Mouse (Mus musculus): Measurements from ENCODE around the gene Cab39l. TPM values are rescaled to one million over a fixed set of nuclear protein-coding genes. Genes with fewer than 3 reads are reported as not detected.

Cab39l gene
- polyA plus RNA-seq, 1 experiment from 2014 or later = 39.9 TPM

GRCm38 (mm10) chr14:59557071-59557470 is 116.3 kb downstream of the Cab39l start:
- Histone ChIP-seq H3K4me3 (ENCODE audit: low read depth, low read length) (no peak overlapping the region), H3K4me2 (ENCODE audit: low read depth, low read length) (no peak overlapping the region), H3K9ac (ENCODE audit: low read depth, low read length) (no peak overlapping the region), H3K4me1 (ENCODE audit: control insufficient read depth, insufficient read depth, low read length) (no peaks in the 10 kb centered on the region), H3K9me3 (ENCODE audit: control insufficient read depth, low read length) (no peaks in the 10 kb centered on the region), H3K27ac (replicated peaks; ENCODE audit: low read depth, low read length) (no peak overlapping the region), H3K36me3 (ENCODE audit: control insufficient read depth, insufficient read depth, low read length) (no peaks in the 10 kb centered on the region), H3K27me3 (replicated peaks; ENCODE audit: control insufficient read depth, insufficient read depth, low read length) (no peaks in the 10 kb centered on the region)
- ATAC-seq (ENCODE audit: low read depth) (no peak), DNase-seq (ENCODE audit: low spot score) (no peak)
- 59% methylated on average over 4 of the region's 4 CpGs for WGBS

GRCm38 (mm10) chr14:59557886-59558285 is 117.1 kb downstream of the Cab39l start:
- WGBS = 44% methylated on average over 1 of the region's 1 CpGs
- Histone ChIP-seq H3K27ac (replicated peaks; ENCODE audit: low read depth, low read length) (no peak overlapping the region), H3K9ac (ENCODE audit: low read depth, low read length) (no peak overlapping the region), H3K9me3 (ENCODE audit: control insufficient read depth, low read length) (no peaks in the 10 kb centered on the region), H3K36me3 (ENCODE audit: control insufficient read depth, insufficient read depth, low read length) (no peaks in the 10 kb centered on the region), H3K4me1 (ENCODE audit: control insufficient read depth, insufficient read depth, low read length) (no peaks in the 10 kb centered on the region), H3K4me2 (ENCODE audit: low read depth, low read length) (no peak overlapping the region), H3K4me3 (ENCODE audit: low read depth, low read length) (no peak overlapping the region), H3K27me3 (replicated peaks; ENCODE audit: control insufficient read depth, insufficient read depth, low read length) (no peaks in the 10 kb centered on the region)
- ATAC-seq (ENCODE audit: low read depth) (no peak), DNase-seq (ENCODE audit: low spot score) (no peak)

DNA sequence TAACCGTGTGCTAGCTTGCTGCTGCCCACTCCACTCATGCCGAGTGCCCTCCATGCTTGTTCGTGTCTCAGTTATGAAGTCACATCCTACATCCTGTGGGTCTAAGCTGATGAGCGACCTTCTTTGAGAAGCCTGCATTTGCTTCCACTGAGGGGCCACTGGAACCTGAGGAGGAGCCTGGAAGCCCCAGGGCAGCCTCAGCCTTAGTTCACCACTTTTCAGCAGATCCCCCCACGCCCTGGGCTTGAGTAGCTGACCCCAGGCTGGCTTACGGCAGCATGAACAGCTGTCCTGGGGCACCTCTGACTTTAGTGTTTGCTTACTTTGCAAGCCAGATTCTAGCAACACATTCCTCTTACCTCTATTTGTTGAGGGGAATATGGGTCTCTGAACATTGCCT is 126.0 kb downstream of the Cab39l start:
- H3K27me3 ChIP-seq (replicated peaks; ENCODE audit: control insufficient read depth, insufficient read depth, low read length) = no peaks in the 10 kb centered on the region
- DNase-seq (ENCODE audit: low spot score) = no peak
- no peaks in the 10 kb centered on the region for H3K4me1 ChIP-seq (ENCODE audit: control insufficient read depth, insufficient read depth, low read length)
- no peak overlapping the region for H3K4me2 ChIP-seq (ENCODE audit: low read depth, low read length)
- 93% methylated on average over 6 of the region's 6 CpGs for WGBS
- H3K9me3 ChIP-seq (ENCODE audit: control insufficient read depth, low read length) = no peaks in the 10 kb centered on the region
- peaks cover 35% of the 10 kb centered on the region for H3K36me3 ChIP-seq (ENCODE audit: control insufficient read depth, insufficient read depth, low read length)
- no peak for ATAC-seq (ENCODE audit: low read depth)
- no peak overlapping the region for H3K4me3 ChIP-seq (ENCODE audit: low read depth, low read length)
- H3K27ac ChIP-seq (replicated peaks; ENCODE audit: low read depth, low read length) = no peak overlapping the region
- H3K9ac ChIP-seq (ENCODE audit: low read depth, low read length) = no peak overlapping the region

- H3K27me3 ChIP-seq (replicated peaks; ENCODE audit: control insufficient read depth, insufficient read depth, low read length) = no peaks in the 10 kb centered on the region
- no peak overlapping the region for H3K4me3 ChIP-seq (ENCODE audit: low read depth, low read length)
- H3K4me1 ChIP-seq (ENCODE audit: control insufficient read depth, insufficient read depth, low read length) = no peaks in the 10 kb centered on the region
- 82% methylated on average over 5 of the region's 5 CpGs for whole genome bisulfite sequencing
- no peak overlapping the region for H3K4me2 ChIP-seq (ENCODE audit: low read depth, low read length)
- no peaks in the 10 kb centered on the region for H3K9me3 ChIP-seq (ENCODE audit: control insufficient read depth, low read length)
- no peak overlapping the region for H3K27ac ChIP-seq (replicated peaks; ENCODE audit: low read depth, low read length)
- H3K36me3 ChIP-seq (ENCODE audit: control insufficient read depth, insufficient read depth, low read length) = peaks cover 42% of the 10 kb centered on the region
- DNase-seq (ENCODE audit: low spot score) = no peak
- no peak overlapping the region for H3K9ac ChIP-seq (ENCODE audit: low read depth, low read length)
- ATAC-seq (ENCODE audit: low read depth) = no peak
These were observed 135.6 kb downstream of the Cab39l start for GRCm38 (mm10) chr14:59576385-59576784.

DNA sequence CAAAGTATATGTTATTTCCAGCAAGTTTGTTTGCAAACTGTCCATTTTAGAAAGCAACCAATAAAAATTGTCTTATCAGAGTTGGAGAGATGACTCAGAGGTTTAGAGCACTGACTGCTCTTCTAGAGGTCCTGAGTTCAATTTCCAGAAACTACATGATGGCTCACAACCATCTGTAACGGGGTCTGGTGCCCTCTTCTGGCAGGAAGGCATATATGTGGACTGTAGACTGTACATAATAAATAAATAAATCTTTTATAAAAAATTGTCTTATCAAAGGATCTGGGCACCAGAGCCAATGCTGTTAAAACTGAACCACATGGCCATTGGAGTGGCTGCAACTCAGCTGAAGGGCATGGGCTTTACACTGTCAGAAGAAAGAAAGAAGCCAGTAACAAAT is 149.8 kb downstream of the Cab39l start:
- Histone ChIP-seq H3K27me3 (replicated peaks; ENCODE audit: control insufficient read depth, insufficient read depth, low read length) (no peaks in the 10 kb centered on the region), H3K4me3 (ENCODE audit: low read depth, low read length) (no peak overlapping the region), H3K9me3 (ENCODE audit: control insufficient read depth, low read length) (no peaks in the 10 kb centered on the region), H3K9ac (ENCODE audit: low read depth, low read length) (no peak overlapping the region), H3K4me1 (ENCODE audit: control insufficient read depth, insufficient read depth, low read length) (no peaks in the 10 kb centered on the region), H3K4me2 (ENCODE audit: low read depth, low read length) (no peak overlapping the region), H3K36me3 (ENCODE audit: control insufficient read depth, insufficient read depth, low read length) (peaks cover 66% of the 10 kb centered on the region), H3K27ac (replicated peaks; ENCODE audit: low read depth, low read length) (no peak overlapping the region)
- 81% methylated on average over 1 of the region's 1 CpGs for WGBS
- ATAC-seq (ENCODE audit: low read depth) (no peak), DNase-seq (ENCODE audit: low spot score) (no peak)

GRCm38 (mm10) chr14:59591901-59592300 is 151.1 kb downstream of the Cab39l start:
- Histone ChIP-seq H3K9me3 (ENCODE audit: control insufficient read depth, low read length) (no peaks in the 10 kb centered on the region), H3K27ac (replicated peaks; ENCODE audit: low read depth, low read length) (no peak overlapping the region), H3K27me3 (replicated peaks; ENCODE audit: control insufficient read depth, insufficient read depth, low read length) (no peaks in the 10 kb centered on the region), H3K9ac (ENCODE audit: low read depth, low read length) (no peak overlapping the region), H3K36me3 (ENCODE audit: control insufficient read depth, insufficient read depth, low read length) (peaks cover 53% of the 10 kb centered on the region), H3K4me1 (ENCODE audit: control insufficient read depth, insufficient read depth, low read length) (peaks cover 4% of the 10 kb centered on the region), H3K4me2 (ENCODE audit: low read depth, low read length) (no peak overlapping the region), H3K4me3 (ENCODE audit: low read depth, low read length) (no peak overlapping the region)
- ATAC-seq (ENCODE audit: low read depth) = no peak
- WGBS = 70% methylated on average over 8 of the region's 8 CpGs
- DNase-seq (ENCODE audit: low spot score) = no peak

- Histone ChIP-seq H3K9ac (ENCODE audit: low read depth, low read length) (no peak overlapping the region), H3K27ac (replicated peaks; ENCODE audit: low read depth, low read length) (no peak overlapping the region), H3K9me3 (ENCODE audit: control insufficient read depth, low read length) (no peaks in the 10 kb centered on the region), H3K4me2 (ENCODE audit: low read depth, low read length) (no peak overlapping the region), H3K36me3 (ENCODE audit: control insufficient read depth, insufficient read depth, low read length) (peaks cover 52% of the 10 kb centered on the region), H3K4me1 (ENCODE audit: control insufficient read depth, insufficient read depth, low read length) (peaks cover 7% of the 10 kb centered on the region), H3K4me3 (ENCODE audit: low read depth, low read length) (no peak overlapping the region), H3K27me3 (replicated peaks; ENCODE audit: control insufficient read depth, insufficient read depth, low read length) (no peaks in the 10 kb centered on the region)
- no peak for DNase-seq (ENCODE audit: low spot score)
- ATAC-seq (ENCODE audit: low read depth) = no peak
- 95% methylated on average over 3 of the region's 3 CpGs for WGBS
These were observed 151.8 kb downstream of the Cab39l start for GRCm38 (mm10) chr14:59592593-59592992.

GRCm38 (mm10) chr14:59594988-59595387 is 154.2 kb downstream of the Cab39l start:
- H3K4me2 ChIP-seq (ENCODE audit: low read depth, low read length) = no peak overlapping the region
- H3K4me1 ChIP-seq (ENCODE audit: control insufficient read depth, insufficient read depth, low read length) = peaks cover 9% of the 10 kb centered on the region
- no peak overlapping the region for H3K27ac ChIP-seq (replicated peaks; ENCODE audit: low read depth, low read length)
- WGBS = 94% methylated on average over 3 of the region's 3 CpGs
- DNase-seq (ENCODE audit: low spot score) (no peak), ATAC-seq (ENCODE audit: low read depth) (no peak)
- H3K27me3 ChIP-seq (replicated peaks; ENCODE audit: control insufficient read depth, insufficient read depth, low read length) = no peaks in the 10 kb centered on the region
- H3K4me3 ChIP-seq (ENCODE audit: low read depth, low read length) = no peak overlapping the region
- H3K9me3 ChIP-seq (ENCODE audit: control insufficient read depth, low read length) = no peaks in the 10 kb centered on the region
- no peak overlapping the region for H3K9ac ChIP-seq (ENCODE audit: low read depth, low read length)
- H3K36me3 ChIP-seq (ENCODE audit: control insufficient read depth, insufficient read depth, low read length) = peaks cover 31% of the 10 kb centered on the region

DNA sequence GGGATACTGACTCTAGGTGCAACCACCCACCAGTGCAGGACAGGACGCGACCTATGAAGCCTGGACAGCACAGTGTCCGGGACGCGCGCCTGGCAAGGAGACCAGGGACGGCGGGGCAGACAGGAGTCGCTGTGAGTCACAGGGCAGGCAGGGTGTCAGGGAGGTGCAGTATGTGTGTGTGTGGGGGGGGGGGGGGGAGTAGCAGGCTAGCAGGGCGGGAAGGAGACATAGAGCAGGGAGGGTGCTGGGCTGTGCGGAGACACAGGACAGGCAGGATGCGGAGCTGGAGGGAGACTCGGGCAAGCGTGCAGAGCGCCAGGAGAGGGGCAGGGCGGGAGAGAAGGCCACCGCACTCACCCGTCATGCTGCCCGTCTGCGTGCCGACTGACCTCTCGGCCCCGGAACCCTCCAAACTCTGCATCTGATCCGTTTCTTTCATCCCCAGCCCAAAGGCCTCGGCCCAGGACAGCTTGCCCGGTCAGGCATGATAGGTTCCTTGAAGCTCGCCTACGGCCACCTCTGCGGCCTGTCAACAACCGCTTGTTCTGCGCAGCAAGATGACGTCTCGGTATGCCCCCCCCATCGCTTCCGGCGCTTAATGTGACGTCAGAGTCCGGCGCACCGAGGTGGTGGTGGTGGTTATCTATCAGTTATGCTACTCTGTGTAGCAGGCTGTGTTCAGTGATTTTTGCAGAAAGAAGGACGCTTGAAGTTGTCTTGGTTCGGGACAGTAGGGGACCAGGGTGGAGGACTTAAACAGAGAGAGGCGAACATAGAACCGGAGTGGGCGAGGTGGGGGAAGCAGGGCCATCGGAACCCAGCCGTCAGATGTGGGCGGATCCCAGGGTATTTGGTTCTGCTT is 156.9 kb downstream of the Cab39l start, which contains the start of gene Cdadc1:
Gene Cdadc1 (minus strand): TSS at position 562 of the 862 bp plus-strand sequence.
- H3K9ac ChIP-seq (ENCODE audit: low read depth, low read length) = peak within 1 kb of the TSS; percentile 92
- WGBS = under 1% methylated on average over 39 of the region's 48 CpGs
- no peaks in the 10 kb centered on the region for H3K9me3 ChIP-seq (ENCODE audit: control insufficient read depth, low read length)
- no peaks in the 10 kb centered on the region for H3K27me3 ChIP-seq (replicated peaks; ENCODE audit: control insufficient read depth, insufficient read depth, low read length)
- peak within 1 kb of the TSS; percentile 71 for H3K27ac ChIP-seq (replicated peaks; ENCODE audit: low read depth, low read length)
- ATAC-seq (ENCODE audit: low read depth) (peak; percentile 94), DNase-seq (ENCODE audit: low spot score) (peak; percentile 83)
- peak within 1 kb of the TSS; percentile 81 for H3K4me2 ChIP-seq (ENCODE audit: low read depth, low read length)
- peak within 1 kb of the TSS; percentile 89 for H3K4me3 ChIP-seq (ENCODE audit: low read depth, low read length)
- peaks cover 9% of the 10 kb centered on the region for H3K4me1 ChIP-seq (ENCODE audit: control insufficient read depth, insufficient read depth, low read length)
- H3K36me3 ChIP-seq (ENCODE audit: control insufficient read depth, insufficient read depth, low read length) = peaks cover 18% of the 10 kb centered on the region
